ENCODE assay signal across 8 mouse cellular contexts in genomic region chr7:118128925-118129429, GRCm38 (mm10). TPM values are rescaled to one million over a fixed set of nuclear protein-coding genes. Genes with fewer than 3 reads are reported as not detected.
A peak's percentile ranks its signal among the peaks of the same experiment; 100 is the strongest.
DNase-seq lines count a peak whose midpoint lies in the region; ATAC-seq lines count a peak whose summit lies in the region.

No protein-coding gene starts in this region.

- no peaks in the 10 kb centered on the region for H3K9me3 ChIP-seq in heart, embryonic 14.5 days (ENCODE audit: control insufficient read depth, low read length)
- no peaks in the 10 kb centered on the region for H3K9me3 ChIP-seq in limb, embryonic 11.5 days (ENCODE audit: control insufficient read depth, low read length)
- no peaks in the 10 kb centered on the region for H3K9me3 ChIP-seq in midbrain, embryonic 16.5 days (replicated peaks; ENCODE audit: control insufficient read depth, low read length, poor library complexity, severe bottlenecking)

- peaks cover 29% of the 10 kb centered on the region for H3K36me3 ChIP-seq in heart, embryonic 14.5 days (ENCODE audit: control insufficient read depth, insufficient read depth, low read length)
- H3K36me3 ChIP-seq in limb, embryonic 11.5 days (ENCODE audit: control insufficient read depth, insufficient read depth, low read length), result peaks cover 12% of the 10 kb centered on the region; the same call in 1 of the 2 replicates
- H3K36me3 ChIP-seq in midbrain, embryonic 16.5 days (ENCODE audit: control insufficient read depth, insufficient read depth, low read length), result 0 out of 2 replicates have a peak, but pooled peaks cover 3% of the 10 kb centered on the region

- no peaks in the 10 kb centered on the region for H3K27me3 ChIP-seq in heart, embryonic 14.5 days (ENCODE audit: control insufficient read depth, insufficient read depth, low read length)
- no peaks in the 10 kb centered on the region for H3K27me3 ChIP-seq in limb, embryonic 11.5 days (ENCODE audit: control insufficient read depth, insufficient read depth, low read length)
- no peaks in the 10 kb centered on the region for H3K27me3 ChIP-seq in midbrain, embryonic 16.5 days (ENCODE audit: control insufficient read depth, insufficient read depth, low read depth, low read length)

- H3K4me3 ChIP-seq in heart, embryonic 14.5 days (ENCODE audit: control insufficient read depth in 1 of 2, insufficient read depth in 1 of 2, low read depth in 1 of 2, low read length in 2 of 2), result peak overlapping the region; percentile 62 to 89
- peak overlapping the region; percentile 66 for H3K4me3 ChIP-seq in limb, embryonic 11.5 days (ENCODE audit: low read depth, low read length)
- peak overlapping the region; percentile 78 for H3K4me3 ChIP-seq in midbrain, embryonic 16.5 days (ENCODE audit: low read depth, low read length)

- H3K27ac ChIP-seq in heart, embryonic 14.5 days (replicated peaks in 1 of 2; ENCODE audit: control insufficient read depth in 1 of 2, insufficient read depth in 1 of 2, low read depth in 2 of 2, low read length in 2 of 2), result peak overlapping the region; percentile 44 to 91
- peak overlapping the region; percentile 84 for H3K27ac ChIP-seq in limb, embryonic 11.5 days (replicated peaks; ENCODE audit: low read depth, low read length)
- peak overlapping the region; percentile 83 for H3K27ac ChIP-seq in midbrain, embryonic 16.5 days (ENCODE audit: low read length)

- H3K9ac ChIP-seq in heart, embryonic 14.5 days (ENCODE audit: low read length), result peak overlapping the region; percentile 94
- peak overlapping the region; percentile 76 for H3K9ac ChIP-seq in limb, embryonic 11.5 days (ENCODE audit: low read length)
- H3K9ac ChIP-seq in midbrain, embryonic 16.5 days (ENCODE audit: low read depth, low read length), result peak overlapping the region; percentile 87

- WGBS in heart, embryonic 14.5 days, result under 1% methylated on average over 21 of the region's 21 CpGs
- WGBS in limb, embryonic 11.5 days, result under 1% methylated on average over 21 of the region's 21 CpGs
- under 1% methylated on average over 21 of the region's 21 CpGs for WGBS in midbrain, embryonic 16.5 days

- peak; percentile 76 for ATAC-seq in heart, embryonic 14.5 days (ENCODE audit: insufficient number of reproducible peaks, insufficient read depth, low FRiP score, low read depth)
- peak; percentile 75 for ATAC-seq in limb, embryonic 11.5 days (ENCODE audit: insufficient number of reproducible peaks, low FRiP score, low TSS enrichment, low read depth)
- peak; percentile 83 for ATAC-seq in midbrain, embryonic 16.5 days

- DNase-seq in adrenal gland, postnatal 10 days, result peak; percentile 40
- no peak for DNase-seq in adrenal gland, postnatal 4 days (ENCODE audit: low spot score in 2 of 2)
- peak; percentile 15 for DNase-seq in right cerebral cortex, postnatal 4 days
- no peak for DNase-seq in right cerebral cortex, adult 18-20 months
- no peak for DNase-seq in limb, embryonic 11.5 days (ENCODE audit: low spot score)
- no peak for DNase-seq in gastrocnemius, postnatal 36 days

- peaks cover 4 to 29% of the 10 kb centered on the region in 2 experiments for H3K4me1 ChIP-seq in heart, embryonic 14.5 days (ENCODE audit: control insufficient read depth in 2 of 2, insufficient read depth in 2 of 2, low read length in 2 of 2)
- 0 out of 2 replicates have a peak, but pooled peaks cover 3% of the 10 kb centered on the region for H3K4me1 ChIP-seq in limb, embryonic 11.5 days (ENCODE audit: control insufficient read depth, insufficient read depth, low read length)
- H3K4me1 ChIP-seq in midbrain, embryonic 16.5 days (ENCODE audit: control insufficient read depth, insufficient read depth, low read length), result peaks cover 30% of the 10 kb centered on the region

- H3K4me2 ChIP-seq in heart, embryonic 14.5 days (ENCODE audit: low read length), result peak overlapping the region; percentile 82
- H3K4me2 ChIP-seq in limb, embryonic 11.5 days (ENCODE audit: low read depth, severe bottlenecking), result peak overlapping the region; percentile 43
- H3K4me2 ChIP-seq in midbrain, embryonic 16.5 days (ENCODE audit: low read length), result peak overlapping the region; percentile 87

- intact Hi-C loops in gastrocnemius, postnatal 36 days (cut with DNase I), result no loop called here

RNA-seq across cellular contexts. Expression of gene Arl6ip1, which starts 0.5 kb away (rescaled TPM):
- 100 to 1,000 TPM; 148 to 152 TPM for total RNA-seq in adrenal gland, postnatal 10 days (2021)
- total RNA-seq in adrenal gland, postnatal 4 days (2021), result 100 to 1,000 TPM; 171 to 180 TPM
- 232 and 268 TPM in 2 replicates for polyA plus RNA-seq in heart, embryonic 14.5 days (2014; fragmentation: Nextera tagmentation; extraction: Ambion mirVana)
- polyA plus RNA-seq in limb, embryonic 11.5 days (2014; fragmentation: Nextera tagmentation; extraction: Ambion mirVana), result 408 and 423 TPM in 2 replicates
- 556 and 565 TPM in 2 replicates for polyA plus RNA-seq in midbrain, embryonic 16.5 days (2015; fragmentation: Nextera tagmentation; extraction: Ambion mirVana)
- total RNA-seq in gastrocnemius, postnatal 36 days (2021), result 1 to 10 TPM; 8.5 TPM

RNA-seq across cellular contexts. Expression of gene Rps15a, which starts 13.0 kb away (rescaled TPM):
- 100 to 1,000 TPM; 881 to 957 TPM for total RNA-seq in adrenal gland, postnatal 10 days (2021)
- 1,000 to 10,000 TPM; 1,201 to 1,267 TPM for total RNA-seq in adrenal gland, postnatal 4 days (2021)
- polyA plus RNA-seq in heart, embryonic 14.5 days (2014; fragmentation: Nextera tagmentation; extraction: Ambion mirVana), result 475 and 566 TPM in 2 replicates
- polyA plus RNA-seq in limb, embryonic 11.5 days (2014; fragmentation: Nextera tagmentation; extraction: Ambion mirVana), result 782 and 811 TPM in 2 replicates
- polyA plus RNA-seq in midbrain, embryonic 16.5 days (2015; fragmentation: Nextera tagmentation; extraction: Ambion mirVana), result 325 and 344 TPM in 2 replicates
- 100 to 1,000 TPM; 374 to 433 TPM for total RNA-seq in gastrocnemius, postnatal 36 days (2021)

Comparison
In these comparisons a context has a peak if more than half of its experiments do, and no peak if none do; other contexts are left out.
1. DNase-seq: peak in adrenal gland, postnatal 10 days (single experiment) and right cerebral cortex, postnatal 4 days (single experiment); none in adrenal gland, postnatal 4 days (0 of 2), right cerebral cortex, adult 18-20 months (single experiment), limb, embryonic 11.5 days (single experiment) and gastrocnemius, postnatal 36 days (0 of 2).
2. RNA of gene Arl6ip1, which starts 0.5 kb away (total RNA-seq): 171 to 180 TPM in adrenal gland, postnatal 4 days and 148 to 152 TPM in adrenal gland, postnatal 10 days; 8.5 TPM in gastrocnemius, postnatal 36 days; every median in the first group is over 10 times any median in the second.
3. Peak in every context shown above with its lines, with median percentiles within 50 percentile points of each other: ATAC-seq, H3K27ac ChIP-seq, H3K4me2 ChIP-seq, H3K4me3 ChIP-seq and H3K9ac ChIP-seq.